Mouse (Mus musculus) hindbrain, embryonic 14.5 days (tissue): Measurements from ENCODE around the gene Ccdc163. TPM values are rescaled to one million over a fixed set of nuclear protein-coding genes. Genes with fewer than 3 reads are reported as not detected.

ENCODE experiments used
- ATAC-seq: fragments of 200-750 bp; cut with Nextera tagmentation; 2 replicates; pipeline ENCODE4 v1.8.0; 2017; ENCODE audit warnings: moderate number of reproducible peaks, mild to moderate bottlenecking, moderate TSS enrichment, moderate library complexity; ENCODE audit not compliant: low FRiP score
- DNase-seq: peaks from one replicate; pipeline ENCODE4 v3.0.0-alpha.2; 2015; ENCODE audit warnings: low spot score
- H3K27ac ChIP-seq: fragments of 300-500 bp; sonication (generic); 2 replicates; pipeline ENCODE4 v1.5.1; 2014; ENCODE audit warnings: mild to moderate bottlenecking, moderate library complexity
- H3K27me3 ChIP-seq: fragments of 300-500 bp; sonication (generic); 2 replicates; pipeline ENCODE4 v1.6.1; 2014; ENCODE audit warnings: mild to moderate bottlenecking, low read length, mixed read lengths; ENCODE audit not compliant: control insufficient read depth, insufficient read depth
- H3K36me3 ChIP-seq: fragments of 300-500 bp; sonication (generic); replicated peaks from 2 replicates; pipeline ENCODE4 v1.6.1; 2014; ENCODE audit not compliant: control insufficient read depth, insufficient read depth
- H3K4me1 ChIP-seq: fragments of 300-500 bp; sonication (generic); replicated peaks from 2 replicates; pipeline ENCODE4 v1.6.1; 2014; ENCODE audit warnings: antibody characterized with exemption, low read length, mixed read lengths; ENCODE audit not compliant: control insufficient read depth, insufficient read depth
- H3K4me2 ChIP-seq: fragments of 300-500 bp; sonication (generic); replicated peaks from 2 replicates; pipeline ENCODE4 v1.6.1; 2014; ENCODE audit warnings: mild to moderate bottlenecking, moderate library complexity
- H3K4me3 ChIP-seq: fragments of 300-500 bp; sonication (generic); replicated peaks from 2 replicates; pipeline ENCODE4 v1.5.1; 2014; ENCODE audit warnings: mild to moderate bottlenecking, low read length
- H3K9ac ChIP-seq: fragments of 300-500 bp; sonication (generic); 2 replicates; pipeline ENCODE4 v1.6.1; 2014
- H3K9me3 ChIP-seq: fragments of 300-500 bp; sonication (generic); 2 replicates; pipeline ENCODE4 v1.6.1; 2016; ENCODE audit warnings: low read length; ENCODE audit not compliant: control insufficient read depth
- WGBS: fragments of 180-500 bp; shearing (Covaris S2); extraction: QIAGEN DNeasy Blood & Tissue Kit; methylation state at CpG from one replicate; pipeline ENCODE4 v1.1.7; 2014; 5-methylcytosine and 5-hydroxymethylcytosine counted together
- polyA plus RNA-seq: library from polyadenylated mRNA; unstranded; fragments of >200 nt; fragmentation: Nextera tagmentation; extraction: Ambion mirVana; gene quantifications from 2 replicates; pipeline ENCODE4 v1.2.1, GENCODE M21; 2014

Ccdc163 gene
- polyA plus RNA-seq, 1 experiment from 2014 or later, result 11.5 TPM

DNA sequence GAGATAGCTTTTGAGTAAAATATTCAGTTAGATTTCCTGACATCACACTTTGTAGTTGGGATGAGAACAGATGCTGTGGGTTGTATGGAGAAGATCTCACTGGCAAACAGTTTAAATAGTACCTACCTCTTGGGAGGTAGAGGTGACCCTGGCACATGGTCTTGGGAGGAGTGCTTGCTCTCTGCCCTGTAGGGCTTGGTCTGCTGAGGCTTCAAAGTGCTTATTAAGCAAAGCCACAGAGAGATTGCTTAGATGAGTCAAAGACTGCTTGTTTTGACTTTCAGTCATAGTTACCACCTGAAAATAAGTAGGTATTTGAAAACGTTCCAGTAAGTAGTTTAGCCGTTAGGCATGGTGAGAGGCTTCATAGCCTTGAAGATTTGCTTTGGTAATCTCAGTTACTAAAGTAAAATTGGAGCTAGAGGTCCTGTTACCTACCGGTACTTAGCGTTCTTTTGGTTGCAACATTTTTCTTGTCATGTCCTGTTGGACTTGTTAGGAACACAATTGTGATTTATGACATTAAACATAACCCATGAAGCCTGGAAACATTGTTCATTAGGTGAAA lies 18.9 kb upstream of the Ccdc163 start:
- no peaks in the 10 kb centered on the region for H3K9me3 ChIP-seq
- H3K36me3 ChIP-seq, result peaks cover 46% of the 10 kb centered on the region
- H3K4me1 ChIP-seq, result peaks cover 6% of the 10 kb centered on the region; the same call in 1 of the 2 replicates
- ATAC-seq, result no peak
- H3K27ac ChIP-seq, result no peak overlapping the region
- DNase-seq, result no peak
- no peak overlapping the region for H3K4me2 ChIP-seq
- 94% methylated on average over 4 of the region's 4 CpGs for WGBS
- H3K9ac ChIP-seq, result no peak overlapping the region
- H3K27me3 ChIP-seq, result no peaks in the 10 kb centered on the region
- H3K4me3 ChIP-seq, result no peak overlapping the region

DNA sequence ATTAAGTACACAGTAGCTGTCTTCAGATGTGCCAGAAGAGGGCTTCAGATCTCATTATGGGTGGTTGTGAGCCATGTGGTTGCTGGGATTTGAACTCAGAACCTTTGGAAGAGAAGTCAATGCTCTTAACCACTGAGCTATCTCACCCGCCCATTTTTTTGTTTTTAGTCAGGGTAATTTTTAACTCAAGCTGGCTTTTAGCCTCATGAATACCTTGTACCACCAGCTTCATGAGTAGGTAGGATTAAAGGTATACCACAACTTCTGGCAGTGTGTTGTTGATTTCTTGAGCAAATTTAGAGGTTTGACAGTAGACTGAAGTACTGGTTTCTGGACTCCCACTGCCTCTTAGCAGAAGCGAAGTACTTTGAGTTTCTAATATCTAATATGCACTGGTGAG lies 16.2 kb upstream of the Ccdc163 start:
- no peak for DNase-seq
- H3K4me3 ChIP-seq, result no peak overlapping the region
- H3K27ac ChIP-seq, result no peak overlapping the region
- H3K9me3 ChIP-seq, result no peaks in the 10 kb centered on the region
- no peaks in the 10 kb centered on the region for H3K4me1 ChIP-seq
- 97% methylated on average over 2 of the region's 2 CpGs for WGBS
- no peaks in the 10 kb centered on the region for H3K27me3 ChIP-seq
- peaks cover 72% of the 10 kb centered on the region for H3K36me3 ChIP-seq
- no peak for ATAC-seq
- no peak overlapping the region for H3K4me2 ChIP-seq
- no peak overlapping the region for H3K9ac ChIP-seq

DNA sequence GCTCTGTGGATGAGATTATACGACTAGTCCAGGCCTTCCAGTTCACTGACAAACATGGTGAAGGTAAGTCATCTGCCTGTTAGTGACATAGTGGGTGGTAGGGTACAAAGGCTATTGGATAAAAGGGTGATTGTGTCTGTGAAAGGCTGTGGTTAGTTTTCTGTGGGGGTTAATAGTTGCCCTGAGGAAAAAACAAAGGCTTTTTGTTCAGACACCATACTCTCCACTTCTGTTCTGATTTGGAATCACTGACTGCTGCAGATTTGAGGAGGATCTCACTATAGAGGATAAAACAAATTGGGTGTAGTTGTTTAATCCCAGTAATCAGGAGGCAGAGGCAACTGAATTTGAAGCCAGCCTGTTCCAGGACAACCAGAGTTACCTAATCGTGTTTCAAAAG lies 14.5 kb upstream of the Ccdc163 start:
- Histone ChIP-seq H3K4me3 (no peak overlapping the region), H3K27me3 (no peaks in the 10 kb centered on the region), H3K9ac (no peak overlapping the region), H3K36me3 (peaks cover 76% of the 10 kb centered on the region), H3K9me3 (no peaks in the 10 kb centered on the region), H3K27ac (no peak overlapping the region), H3K4me2 (no peak overlapping the region), H3K4me1 (no peaks in the 10 kb centered on the region)
- 86% methylated on average over 2 of the region's 2 CpGs for WGBS
- ATAC-seq (no peak), DNase-seq (no peak)

DNA sequence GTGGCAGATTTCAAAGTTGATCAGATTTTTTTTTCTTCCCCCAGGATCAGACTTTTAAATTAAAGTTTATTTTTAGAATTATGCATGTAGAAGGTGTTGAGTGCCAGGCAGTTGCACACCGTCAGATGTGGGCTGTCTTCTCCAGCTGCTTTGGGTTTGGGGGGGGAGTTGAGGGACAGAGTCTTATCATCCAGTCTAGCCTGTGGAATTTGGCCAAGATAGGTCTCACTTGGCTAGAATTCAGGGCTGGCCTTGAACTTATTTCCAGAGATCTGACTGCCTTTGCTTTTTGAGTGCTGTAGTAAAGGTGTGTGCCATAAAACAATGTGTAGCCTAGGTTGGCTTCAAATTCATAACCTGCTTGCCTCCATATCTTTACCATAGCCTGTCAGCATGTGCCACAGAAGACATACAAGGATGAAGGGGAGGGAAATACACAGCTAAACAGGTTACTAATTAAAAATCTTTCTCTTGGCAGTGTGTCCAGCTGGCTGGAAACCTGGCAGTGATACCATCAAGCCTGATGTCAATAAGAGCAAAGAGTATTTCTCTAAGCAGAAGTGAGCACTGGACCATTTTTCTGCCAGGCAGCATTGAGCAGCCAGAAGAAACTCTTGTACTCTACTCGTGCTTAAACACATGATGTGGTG lies 9.5 kb upstream of the Ccdc163 start:
- WGBS, result 90% methylated on average over 2 of the region's 2 CpGs
- ATAC-seq (no peak), DNase-seq (no peak)
- Histone ChIP-seq H3K4me2 (no peak overlapping the region), H3K4me1 (no peaks in the 10 kb centered on the region), H3K9ac (no peak overlapping the region), H3K27ac (no peak overlapping the region), H3K36me3 (peaks cover 61% of the 10 kb centered on the region), H3K27me3 (no peaks in the 10 kb centered on the region), H3K9me3 (no peaks in the 10 kb centered on the region), H3K4me3 (no peak overlapping the region)

DNA sequence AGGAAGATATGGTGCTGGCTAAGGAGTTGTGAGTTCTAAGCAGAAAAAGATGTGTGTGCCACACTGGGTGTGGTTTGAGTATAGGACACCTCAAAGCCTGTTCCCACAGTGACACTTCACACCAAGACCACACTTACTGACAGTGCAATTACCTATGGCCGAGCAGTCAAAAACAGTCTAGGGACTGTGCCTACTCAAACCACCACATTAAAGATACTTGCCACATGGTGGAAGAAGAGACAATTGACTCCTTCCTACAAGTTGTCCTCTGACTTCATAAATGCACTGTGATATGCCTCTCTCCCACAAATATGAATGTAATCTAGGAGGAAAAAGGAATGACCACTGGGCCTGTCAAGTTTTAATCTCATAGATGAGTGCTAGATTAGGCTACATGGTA lies 7.3 kb upstream of the Ccdc163 start:
- ATAC-seq (no peak), DNase-seq (no peak)
- Histone ChIP-seq H3K4me3 (no peak overlapping the region), H3K9me3 (no peaks in the 10 kb centered on the region), H3K4me1 (no peaks in the 10 kb centered on the region), H3K9ac (no peak overlapping the region), H3K27ac (no peak overlapping the region), H3K27me3 (no peaks in the 10 kb centered on the region), H3K36me3 (peaks cover 40% of the 10 kb centered on the region), H3K4me2 (no peak overlapping the region)
- WGBS, result 79% methylated on average over 1 of the region's 1 CpGs

DNA sequence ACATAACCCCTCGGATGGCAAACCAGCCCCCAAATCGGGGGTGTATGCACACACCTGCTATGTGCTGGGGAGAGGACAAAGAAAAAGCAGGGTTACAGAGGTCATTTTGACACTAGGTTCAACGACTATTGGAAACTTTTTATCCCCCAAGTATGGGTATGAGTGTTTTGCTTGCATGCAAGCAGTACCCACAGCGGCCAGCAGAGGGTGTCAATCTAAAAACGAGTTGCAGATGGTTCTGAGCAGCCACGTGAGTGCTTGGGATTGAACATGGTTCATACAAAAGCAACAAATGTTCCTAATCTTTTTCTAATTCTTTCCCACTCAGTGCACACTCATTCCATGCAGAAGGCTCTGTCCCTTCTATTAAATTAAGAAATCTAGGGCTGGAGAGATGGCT lies 4.5 kb upstream of the Ccdc163 start:
- H3K4me3 ChIP-seq, result no peak overlapping the region
- H3K4me2 ChIP-seq, result no peak overlapping the region
- peaks cover 26% of the 10 kb centered on the region for H3K36me3 ChIP-seq
- peak; percentile 59 for DNase-seq
- H3K27me3 ChIP-seq, result no peaks in the 10 kb centered on the region
- no peak overlapping the region for H3K27ac ChIP-seq
- H3K9ac ChIP-seq, result no peak overlapping the region
- no peak for ATAC-seq
- WGBS, result 40% methylated on average over 6 of the region's 6 CpGs
- peaks cover 6% of the 10 kb centered on the region; the same call in 1 of the 2 replicates for H3K4me1 ChIP-seq
- no peaks in the 10 kb centered on the region for H3K9me3 ChIP-seq

DNA sequence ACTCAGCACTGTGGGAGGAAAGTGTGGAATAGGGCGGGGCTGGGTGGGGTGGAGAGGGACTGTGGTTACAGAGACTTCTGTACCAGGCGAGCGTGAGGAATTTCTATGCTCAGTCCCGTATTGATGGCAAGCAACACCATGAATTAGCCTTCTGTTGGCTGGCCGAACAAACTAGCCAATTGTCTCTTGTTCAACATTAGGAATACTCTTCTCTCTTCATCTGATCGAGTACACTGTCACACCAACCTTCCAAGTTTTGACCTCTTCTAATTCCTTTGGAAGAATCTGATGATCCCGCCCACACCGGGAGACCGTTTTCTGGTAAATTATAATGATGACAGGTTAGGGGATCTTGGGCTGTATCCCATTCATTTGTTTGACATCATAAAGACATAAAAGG lies 643 bp upstream of the Ccdc163 start:
- ATAC-seq, result peak; percentile 1; the same call in 1 of the 2 replicates
- no peak overlapping the region for H3K27ac ChIP-seq
- 27% methylated on average over 9 of the region's 9 CpGs for WGBS
- peak overlapping the region; percentile 64 for H3K9ac ChIP-seq
- H3K4me1 ChIP-seq, result peaks cover 8% of the 10 kb centered on the region; the same call in 1 of the 2 replicates
- no peak for DNase-seq
- H3K27me3 ChIP-seq, result no peaks in the 10 kb centered on the region
- peak overlapping the region; percentile 53 for H3K4me3 ChIP-seq
- peaks cover 10% of the 10 kb centered on the region; the same call in 1 of the 2 replicates for H3K36me3 ChIP-seq
- no peaks in the 10 kb centered on the region for H3K9me3 ChIP-seq
- peak overlapping the region; percentile 75 for H3K4me2 ChIP-seq

DNA sequence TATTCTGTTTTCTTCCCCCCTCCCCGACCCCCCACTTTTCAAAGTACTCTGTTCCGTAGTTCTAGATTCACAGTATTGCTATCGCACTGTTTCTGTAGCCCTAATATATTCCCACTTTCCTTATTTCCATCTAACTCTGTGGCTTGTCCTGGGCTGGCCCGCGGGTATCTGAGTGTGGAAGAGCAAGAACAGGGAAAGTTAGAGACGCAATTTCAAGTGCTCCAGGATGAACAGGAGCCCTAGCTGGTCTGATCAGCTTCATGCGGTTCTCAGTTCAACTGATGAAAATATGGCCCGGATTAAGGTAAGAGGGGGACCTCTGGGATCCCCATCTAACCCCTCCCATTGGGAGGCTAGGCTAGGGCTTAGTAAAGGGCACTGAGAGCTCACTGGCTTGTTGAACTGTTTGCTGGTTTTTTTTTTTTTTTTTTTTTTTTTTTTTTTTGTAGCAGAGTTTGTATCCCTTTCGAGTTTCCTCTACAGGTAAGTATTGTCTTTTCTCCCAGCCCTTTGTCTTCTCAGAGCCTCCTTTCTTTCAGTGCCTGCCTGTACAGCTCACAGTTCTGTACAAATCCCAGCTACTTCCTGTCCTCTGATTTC lies 582 bp downstream of the Ccdc163 start:
- Histone ChIP-seq H3K36me3 (no peaks in the 10 kb centered on the region), H3K27ac (no peak overlapping the region), H3K4me2 (peak overlapping the region; percentile 70), H3K4me3 (peak overlapping the region; percentile 41), H3K4me1 (peaks cover 8% of the 10 kb centered on the region; the same call in 1 of the 2 replicates), H3K27me3 (no peaks in the 10 kb centered on the region), H3K9ac (peak overlapping the region; percentile 52), H3K9me3 (no peaks in the 10 kb centered on the region)
- 8% methylated on average over 9 of the region's 9 CpGs for WGBS
- DNase-seq (no peak), ATAC-seq (no peak)

DNA sequence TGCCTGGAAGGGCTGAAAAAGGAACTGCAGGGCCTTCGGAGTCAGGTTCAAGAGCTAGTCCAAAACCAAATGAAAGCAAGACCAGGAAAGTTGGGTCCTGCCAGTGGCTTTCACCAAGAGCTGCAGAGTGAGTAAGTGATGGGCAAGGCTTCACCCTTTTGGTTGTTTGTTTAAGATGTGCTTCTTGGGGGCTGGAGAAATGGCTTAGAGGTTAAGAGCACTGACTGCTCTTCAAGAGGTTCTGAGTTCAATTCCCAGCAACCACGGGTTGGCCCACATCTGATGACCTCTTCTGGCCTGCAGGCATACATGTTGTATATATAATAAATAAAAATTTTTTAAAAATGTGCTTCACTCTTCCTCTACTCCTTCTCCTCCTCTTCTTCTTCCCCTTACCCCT lies 1.8 kb downstream of the Ccdc163 start:
- ATAC-seq, result no peak
- Histone ChIP-seq H3K27ac (no peak overlapping the region), H3K4me3 (no peak overlapping the region), H3K4me1 (peaks cover 8% of the 10 kb centered on the region; the same call in 1 of the 2 replicates), H3K9ac (no peak overlapping the region), H3K27me3 (no peaks in the 10 kb centered on the region), H3K4me2 (no peak overlapping the region), H3K36me3 (no peaks in the 10 kb centered on the region), H3K9me3 (no peaks in the 10 kb centered on the region)
- no peak for DNase-seq
- WGBS, result 94% methylated on average over 2 of the region's 2 CpGs
